Mouse (Mus musculus): ENCODE data around the gene St3gal3.
A peak's percentile ranks its signal among the peaks of the same experiment; 100 is the strongest.

The St3gal3 gene

GRCm38 (mm10) chr4:118054615-118055014 is 80.1 kb downstream of the St3gal3 start:
- no peak for DNase-seq (ENCODE audit: low read depth, low spot score)

GRCm38 (mm10) chr4:118053904-118054303 is 80.8 kb downstream of the St3gal3 start:
- no peak for DNase-seq (ENCODE audit: low read depth, low spot score)

GRCm38 (mm10) chr4:118049606-118050302 is 85.0 kb downstream of the St3gal3 start:
- DNase-seq (ENCODE audit: low read depth, low spot score) = no peak

GRCm38 (mm10) chr4:118044510-118044909 is 90.2 kb downstream of the St3gal3 start:
- no peak for DNase-seq (ENCODE audit: low read depth, low spot score)

- DNase-seq (ENCODE audit: low read depth, low spot score) = no peak
Observed at GRCm38 (mm10) chr4:118043331-118044002, 91.2 kb downstream of the St3gal3 start.

GRCm38 (mm10) chr4:118042671-118043320 is 91.9 kb downstream of the St3gal3 start:
- DNase-seq (ENCODE audit: low read depth, low spot score) = no peak

GRCm38 (mm10) chr4:118041145-118041544 is 93.6 kb downstream of the St3gal3 start:
- DNase-seq (ENCODE audit: low read depth, low spot score) = no peak

- DNase-seq (ENCODE audit: low read depth, low spot score) = no peak
Observed at GRCm38 (mm10) chr4:118040650-118041049, 94.1 kb downstream of the St3gal3 start.

- DNase-seq (ENCODE audit: low read depth, low spot score) = no peak
Observed at GRCm38 (mm10) chr4:118039964-118040363, 94.8 kb downstream of the St3gal3 start.

GRCm38 (mm10) chr4:118038023-118038422 is 96.7 kb downstream of the St3gal3 start:
- no peak for DNase-seq (ENCODE audit: low read depth, low spot score)

GRCm38 (mm10) chr4:118037406-118037805 is 97.3 kb downstream of the St3gal3 start:
- DNase-seq (ENCODE audit: low read depth, low spot score) = no peak

GRCm38 (mm10) chr4:118036531-118036930 is 98.2 kb downstream of the St3gal3 start:
- DNase-seq (ENCODE audit: low read depth, low spot score) = no peak

GRCm38 (mm10) chr4:118035090-118035489 is 99.6 kb downstream of the St3gal3 start:
- DNase-seq (ENCODE audit: low read depth, low spot score) = no peak

GRCm38 (mm10) chr4:118033026-118033425 is 101.7 kb downstream of the St3gal3 start:
- DNase-seq (ENCODE audit: low read depth, low spot score) = no peak

- DNase-seq (ENCODE audit: low read depth, low spot score) = no peak
Observed at GRCm38 (mm10) chr4:118031776-118032170, 102.9 kb downstream of the St3gal3 start.

- no peak for DNase-seq (ENCODE audit: low read depth, low spot score)
Observed at GRCm38 (mm10) chr4:118031132-118031775, 103.5 kb downstream of the St3gal3 start.

- peak; percentile 31 for DNase-seq (ENCODE audit: low read depth, low spot score)
Observed at GRCm38 (mm10) chr4:118030330-118030729, 104.4 kb downstream of the St3gal3 start.

- peak; percentile 50 for DNase-seq (ENCODE audit: low read depth, low spot score)
Observed at GRCm38 (mm10) chr4:118029892-118030291, 104.8 kb downstream of the St3gal3 start.

- no peak for DNase-seq (ENCODE audit: low read depth, low spot score)
Observed at GRCm38 (mm10) chr4:118028994-118029393, 105.7 kb downstream of the St3gal3 start.

GRCm38 (mm10) chr4:118025931-118026330 is 108.8 kb downstream of the St3gal3 start:
- no peak for DNase-seq (ENCODE audit: low read depth, low spot score)

GRCm38 (mm10) chr4:118025381-118025780 is 109.3 kb downstream of the St3gal3 start:
- no peak for DNase-seq (ENCODE audit: low read depth, low spot score)

- DNase-seq (ENCODE audit: low read depth, low spot score) = no peak
Observed at GRCm38 (mm10) chr4:118022811-118023210, 111.9 kb downstream of the St3gal3 start.
